Mouse (Mus musculus): ENCODE measurements around the gene Prpf8.

Gene Prpf8

GRCm38 (mm10) chr11:75508162-75508561 is 21.5 kb downstream of the Prpf8 start:
- no peak for DNase-seq (ENCODE audit: low spot score in 2 of 2)

- DNase-seq (ENCODE audit: low spot score in 2 of 2): no peak
Observed at GRCm38 (mm10) chr11:75508904-75509303, 22.3 kb downstream of the Prpf8 start.

- DNase-seq (ENCODE audit: low spot score in 2 of 2): peak in 1 of 2 experiments; percentile 57
Observed at GRCm38 (mm10) chr11:75509741-75510626, 23.4 kb downstream of the Prpf8 start, which contains the start of gene Rilp. TSS of gene Rilp (plus strand) at chr11:75510094.

- DNase-seq (ENCODE audit: low spot score in 2 of 2): peak; percentile 95 to 98
Observed at GRCm38 (mm10) chr11:75510627-75510993, 24.0 kb downstream of the Prpf8 start.

- no peak for DNase-seq (ENCODE audit: low spot score in 2 of 2)
Observed at GRCm38 (mm10) chr11:75511213-75511612, 24.6 kb downstream of the Prpf8 start.

GRCm38 (mm10) chr11:75512301-75513018 is 25.8 kb downstream of the Prpf8 start:
- DNase-seq (ENCODE audit: low spot score in 2 of 2): no peak

- DNase-seq (ENCODE audit: low spot score in 2 of 2): no peak
Observed at GRCm38 (mm10) chr11:75513336-75513735, 26.7 kb downstream of the Prpf8 start, which contains the start of gene Scarf1. TSS of gene Scarf1 (plus strand) at chr11:75513540.

GRCm38 (mm10) chr11:75515186-75515585 is 28.6 kb downstream of the Prpf8 start:
- DNase-seq (ENCODE audit: low spot score in 2 of 2): peak in 1 of 2 experiments; percentile 63

GRCm38 (mm10) chr11:75519834-75520633 is 33.4 kb downstream of the Prpf8 start:
- no peak for DNase-seq (ENCODE audit: low spot score in 2 of 2)

- DNase-seq (ENCODE audit: low spot score in 2 of 2): no peak
Observed at GRCm38 (mm10) chr11:75521609-75522008, 35.0 kb downstream of the Prpf8 start.

- no peak for DNase-seq (ENCODE audit: low spot score in 2 of 2)
Observed at GRCm38 (mm10) chr11:75522793-75523192, 36.2 kb downstream of the Prpf8 start.

- no peak for DNase-seq (ENCODE audit: low spot score in 2 of 2)
Observed at GRCm38 (mm10) chr11:75525531-75526125, 39.0 kb downstream of the Prpf8 start.

GRCm38 (mm10) chr11:75526943-75527342 is 40.3 kb downstream of the Prpf8 start:
- DNase-seq (ENCODE audit: low spot score in 2 of 2): no peak

- DNase-seq (ENCODE audit: low spot score in 2 of 2): no peak
Observed at GRCm38 (mm10) chr11:75529771-75530170, 43.2 kb downstream of the Prpf8 start.

GRCm38 (mm10) chr11:75530325-75530724 is 43.7 kb downstream of the Prpf8 start:
- DNase-seq (ENCODE audit: low spot score in 2 of 2): peak; percentile 98 to 100

GRCm38 (mm10) chr11:75530845-75531373 is 44.3 kb downstream of the Prpf8 start:
- peak in 1 of 2 experiments; percentile 85 for DNase-seq (ENCODE audit: low spot score in 2 of 2)

GRCm38 (mm10) chr11:75531469-75532242 is 45.0 kb downstream of the Prpf8 start, which contains the start of gene Slc43a2:
TSS of gene Slc43a2 (plus strand) at chr11:75531694.
- peak; percentile 91 to 95 for DNase-seq (ENCODE audit: low spot score in 2 of 2)

GRCm38 (mm10) chr11:75532340-75533277 is 46.0 kb downstream of the Prpf8 start:
- peak; percentile 43 to 80 for DNase-seq (ENCODE audit: low spot score in 2 of 2)

Measured in spleen, postnatal 4 days (tissue).